Mouse (Mus musculus) ES-Bruce4 (cell line): ENCODE measurements at regions not wholly inside any gene's neighbourhood (a gene's known extent, or its start where the extent isn't known, plus 50 kb on each side); places are given as distances from the start of the nearest gene placed in this dataset.
"Not testable (repeated sequence)": the region's sequence is repeated elsewhere in the genome, so short reads cannot be mapped to it uniquely, and the experiment has no call there.

ENCODE experiments used
- H3K27ac ChIP-seq: 2 replicates; pipeline ENCODE4 v1.5.1; 2012; ENCODE audit warnings: low read length, inconsistent platforms; ENCODE audit not compliant: insufficient read depth
- H3K27me3 ChIP-seq: 2 replicates; pipeline ENCODE4 v1.6.1; 2012; ENCODE audit warnings: mild to moderate bottlenecking, low read length, inconsistent platforms; ENCODE audit not compliant: control insufficient read depth, poor library complexity, insufficient read depth, severe bottlenecking
- H3K36me3 ChIP-seq: 2 replicates; pipeline ENCODE4 v1.6.1; 2012; ENCODE audit warnings: inconsistent platforms, mild to moderate bottlenecking, low read length, moderate library complexity; ENCODE audit not compliant: control insufficient read depth, poor library complexity, insufficient read depth, severe bottlenecking
- H3K4me1 ChIP-seq: one replicate; pipeline ENCODE4 v1.8.1; 2011; ENCODE audit warnings: low read length; ENCODE audit not compliant: control insufficient read depth, insufficient read depth
- H3K4me3 ChIP-seq: 2 replicates; pipeline ENCODE4 v1.5.1; 2011; ENCODE audit warnings: low read depth, mild to moderate bottlenecking, low read length
- H3K9ac ChIP-seq: 2 replicates; pipeline ENCODE4 v1.6.1; 2012; ENCODE audit warnings: low read depth, mild to moderate bottlenecking, inconsistent platforms; ENCODE audit not compliant: poor library complexity, severe bottlenecking
- H3K9me3 ChIP-seq: replicated peaks from 2 replicates; pipeline ENCODE4 v1.6.1; 2012; ENCODE audit warnings: mild to moderate bottlenecking, low read length, inconsistent platforms; ENCODE audit not compliant: control insufficient read depth, poor library complexity, insufficient read depth, severe bottlenecking
- CTCF ChIP-seq: IDR thresholded peaks from one replicate; pipeline ENCODE4 v1.8.1; 2011; ENCODE audit warnings: low read depth, low read length
- EP300 ChIP-seq: IDR thresholded peaks from 2 replicates; pipeline ENCODE4 v1.6.1; 2011; ENCODE audit warnings: low read depth, low read length; ENCODE audit not compliant: insufficient read depth
- POLR2A ChIP-seq: IDR thresholded peaks from one replicate; pipeline ENCODE4 v1.8.1; 2011; ENCODE audit warnings: low read length; ENCODE audit not compliant: insufficient read depth

DNA sequence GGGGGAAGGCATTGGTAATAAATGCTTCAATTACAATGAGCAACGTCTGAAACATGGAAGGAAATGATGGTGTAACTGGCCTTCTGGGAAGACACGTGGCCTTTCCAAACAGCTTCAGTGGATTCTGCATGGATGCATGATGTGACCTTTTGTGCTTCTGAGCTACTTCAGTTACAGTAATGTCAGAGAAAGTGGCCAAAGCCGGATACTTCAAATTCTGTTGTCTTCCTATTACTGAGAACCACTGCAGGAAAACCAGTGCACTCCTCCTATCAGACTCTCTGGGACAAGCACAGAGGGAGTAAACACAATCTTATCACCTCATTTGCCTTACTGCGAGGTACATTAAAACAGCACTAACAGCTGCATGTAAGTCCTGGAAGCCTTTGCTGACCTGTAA is 113.0 kb upstream of the Cnksr3 start:
- Histone ChIP-seq H3K27me3 (no peaks in the 10 kb centered on the region), H3K36me3 (no peaks in the 10 kb centered on the region), H3K9ac (no peak overlapping the region), H3K9me3 (no peaks in the 10 kb centered on the region), H3K4me3 (no peak overlapping the region), H3K4me1 (no peaks in the 10 kb centered on the region), H3K27ac (no peak overlapping the region)
- TF ChIP-seq POLR2A, result no peak
- no peak for TF ChIP-seq EP300
- TF ChIP-seq CTCF, result no peak

GRCm38 (mm10) chr10:7323258-7323657 is 111.2 kb upstream of the Cnksr3 start:
- Histone ChIP-seq H3K4me1 (no peaks in the 10 kb centered on the region), H3K36me3 (no peaks in the 10 kb centered on the region), H3K9ac (no peak overlapping the region), H3K27me3 (no peaks in the 10 kb centered on the region), H3K27ac (no peak overlapping the region), H3K9me3 (no peaks in the 10 kb centered on the region), H3K4me3 (no peak overlapping the region)
- TF ChIP-seq CTCF, result no peak

- Histone ChIP-seq H3K9ac (no peak overlapping the region), H3K36me3 (no peaks in the 10 kb centered on the region), H3K4me3 (no peak overlapping the region), H3K27ac (no peak overlapping the region), H3K4me1 (no peaks in the 10 kb centered on the region), H3K9me3 (no peaks in the 10 kb centered on the region), H3K27me3 (no peaks in the 10 kb centered on the region)
- TF ChIP-seq EP300 (no peak), POLR2A (no peak), CTCF (no peak)
Observed at GRCm38 (mm10) chr10:7309927-7310326, 97.9 kb upstream of the Cnksr3 start.

GRCm38 (mm10) chr10:7305881-7306280 is 93.8 kb upstream of the Cnksr3 start:
- H3K4me1 ChIP-seq, H3K27ac ChIP-seq, H3K27me3 ChIP-seq, H3K4me3 ChIP-seq, H3K36me3 ChIP-seq, H3K9me3 ChIP-seq, H3K9ac ChIP-seq: not testable (repeated sequence)

- Histone ChIP-seq H3K4me1 (no peaks in the 10 kb centered on the region), H3K9me3 (no peaks in the 10 kb centered on the region), H3K4me3 (no peak overlapping the region), H3K9ac (no peak overlapping the region), H3K36me3 (no peaks in the 10 kb centered on the region), H3K27me3 (no peaks in the 10 kb centered on the region), H3K27ac (no peak overlapping the region)
- TF ChIP-seq EP300 (no peak), CTCF (no peak), POLR2A (no peak)
Observed at GRCm38 (mm10) chr10:7298377-7298776, 86.3 kb upstream of the Cnksr3 start.

DNA sequence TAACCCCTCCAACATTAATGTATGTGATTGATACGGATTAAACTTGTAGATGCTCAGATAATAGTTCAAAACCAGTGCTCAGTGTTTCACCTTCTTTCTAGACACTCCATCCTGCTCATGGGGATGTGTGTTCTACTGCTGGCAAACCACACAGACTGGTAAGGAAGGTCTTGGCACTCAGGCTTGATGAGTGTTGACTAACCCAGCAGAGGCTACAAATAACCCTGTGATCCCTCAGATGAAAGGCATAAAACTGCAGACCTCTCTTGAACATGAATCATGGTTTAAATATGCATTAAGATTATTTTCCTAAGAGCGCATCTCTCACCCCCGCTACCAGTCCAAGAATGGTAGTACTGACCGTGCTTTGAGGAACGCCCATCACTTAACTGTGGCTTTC is 83.9 kb upstream of the Cnksr3 start:
- no peaks in the 10 kb centered on the region; the same call in 1 of the 2 replicates for H3K9me3 ChIP-seq
- H3K4me3 ChIP-seq, result no peak overlapping the region
- TF ChIP-seq POLR2A (no peak), EP300 (no peak), CTCF (no peak)

More for the DNA sequence above, 83.9 kb upstream of the Cnksr3 start:
- no peaks in the 10 kb centered on the region for H3K4me1 ChIP-seq
- H3K9ac ChIP-seq, result no peak overlapping the region
- H3K36me3 ChIP-seq, result no peaks in the 10 kb centered on the region
- no peaks in the 10 kb centered on the region for H3K27me3 ChIP-seq
- no peak overlapping the region for H3K27ac ChIP-seq
